Mouse (Mus musculus): ENCODE measurements around the gene Zfp772. TPM values are rescaled to one million over a fixed set of nuclear protein-coding genes. Genes with fewer than 3 reads are reported as not detected.

Zfp772 gene
- 1 to 10 TPM in 1 of 2 experiments, under 1 TPM in 1; 0.28 to 1.7 TPM for polyA plus RNA-seq (2012; fragmentation: generic; extraction: Trizol)

DNA sequence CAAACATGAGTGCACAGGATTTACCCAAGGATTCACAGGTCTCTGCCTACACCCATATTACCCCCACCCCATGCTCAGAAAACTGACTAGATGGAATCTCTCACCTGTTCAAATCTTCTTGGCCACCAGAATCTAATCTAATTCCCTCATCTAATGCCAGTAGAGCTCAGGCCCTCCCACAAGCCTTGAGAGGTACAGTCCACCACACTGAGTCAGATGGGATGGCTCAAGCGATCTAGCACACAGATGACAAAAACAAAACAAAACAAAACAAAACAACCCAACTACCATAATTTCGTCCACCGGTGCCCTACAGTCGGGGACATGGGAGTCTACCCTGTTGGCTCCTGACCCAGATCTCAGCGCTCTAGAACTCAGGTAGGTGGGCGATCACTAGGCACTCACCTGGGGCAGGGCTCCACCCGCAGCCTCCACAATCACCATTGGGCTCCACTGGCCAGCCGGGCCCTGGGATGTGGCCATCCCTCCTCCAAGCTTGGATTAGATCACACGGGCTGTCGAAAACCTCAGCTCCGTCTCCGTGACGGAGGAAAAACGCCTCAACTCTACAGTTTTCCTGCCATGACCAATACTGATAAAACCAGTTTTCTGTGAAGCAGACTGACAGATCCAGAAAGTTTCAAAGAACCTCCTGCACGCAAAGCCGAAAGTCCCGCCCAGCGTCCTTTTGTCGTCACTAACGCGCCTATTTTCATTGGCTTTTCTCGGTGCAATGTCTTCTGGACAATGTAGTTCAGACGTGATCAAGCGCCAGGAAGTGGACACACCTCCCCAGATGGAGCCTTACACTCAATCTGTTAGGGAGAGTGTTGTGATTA lies at the start of gene Zfp772:
Gene Zfp772 (minus strand): TSS at position 686 of the 839 bp plus-strand sequence.

DNA sequence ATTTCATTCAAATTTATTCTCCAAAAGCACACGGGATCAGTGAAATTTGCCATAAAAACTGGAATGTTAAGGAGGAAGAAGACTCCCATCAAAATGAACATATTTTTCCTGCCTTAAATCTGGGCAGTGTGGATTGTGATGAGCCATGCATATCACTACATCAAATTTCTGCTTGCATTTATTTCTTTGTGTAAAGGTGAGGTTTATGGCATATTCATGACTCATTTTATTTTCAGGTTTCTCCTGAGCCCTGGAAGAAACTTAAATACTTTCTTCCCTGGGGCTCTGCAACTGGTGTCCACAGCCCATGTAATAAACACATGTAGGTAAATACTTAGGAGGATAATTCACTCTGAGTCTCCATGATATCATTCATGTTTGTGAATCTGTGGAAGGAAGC lies 37.4 kb upstream of the Zfp772 start, which contains the start of gene Vmn2r29:
Gene Vmn2r29 (minus strand): TSS at position 101 of the 400 bp plus-strand sequence.

DNA sequence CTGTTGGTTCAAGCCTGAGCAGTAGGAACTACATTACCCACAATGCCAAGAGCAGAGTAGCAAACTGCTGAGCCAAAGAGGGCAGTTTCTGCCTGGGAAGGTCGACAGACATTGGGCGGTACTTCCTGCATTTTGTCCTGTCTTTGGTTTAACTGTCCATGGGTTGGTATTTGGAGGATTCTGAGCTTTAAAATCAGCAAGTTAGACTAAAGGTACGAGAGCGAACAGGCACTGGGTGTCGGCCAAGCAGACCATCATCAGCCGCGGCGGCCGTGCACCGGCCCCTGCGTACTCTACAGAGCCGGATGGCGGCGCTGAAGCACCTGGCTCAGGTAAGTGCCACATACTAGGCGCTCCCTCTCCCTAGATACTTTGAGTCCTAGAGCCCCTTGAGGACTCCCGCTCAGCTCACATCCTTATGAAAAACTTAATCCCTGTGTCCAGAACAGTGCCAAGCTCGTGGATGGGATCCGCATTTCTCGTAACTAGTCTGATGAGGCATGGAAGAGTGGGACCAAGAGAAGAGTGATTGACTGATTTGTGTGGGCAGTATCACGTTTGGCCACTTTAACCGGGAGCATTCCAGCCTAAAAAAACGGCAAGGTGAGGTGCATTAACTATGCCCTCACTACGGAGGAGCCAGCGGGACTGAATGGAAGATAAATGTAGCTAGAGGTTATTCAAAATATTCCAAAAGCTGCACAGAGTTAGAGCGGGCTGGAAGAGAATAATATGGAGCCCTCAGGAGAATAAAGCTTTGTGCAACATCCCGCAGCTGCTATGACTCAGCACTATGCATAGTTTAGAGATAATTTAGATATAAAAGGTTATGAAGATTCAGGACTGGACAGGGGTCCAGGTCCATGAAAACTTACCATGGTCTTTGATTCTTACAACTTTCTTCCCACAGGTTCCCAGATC lies 38.3 kb downstream of the Zfp772 start, which contains the start of gene Zfp418:
Gene Zfp418 (plus strand): TSS at position 104 of the 921 bp plus-strand sequence.

Other genes with a start within 250 kb of the Zfp772 start
- not detected for gene Aurkc, start 214.7 kb downstream of the Zfp772 start, polyA plus RNA-seq (2012; fragmentation: generic; extraction: Trizol)
- gene Zfp954, start 88.5 kb downstream of the Zfp772 start, polyA plus RNA-seq (2012; fragmentation: generic; extraction: Trizol): 1 to 10 TPM; 4.8 to 10.0 TPM
- gene Zfp773, start 73.2 kb downstream of the Zfp772 start, polyA plus RNA-seq (2012; fragmentation: generic; extraction: Trizol): under 1 TPM in 1 of 2 experiments, not detected in 1; 0.35 TPM
- under 1 TPM; 0.05 to 0.86 TPM for gene Zfp418, start 38.7 kb downstream of the Zfp772 start, polyA plus RNA-seq (2012; fragmentation: generic; extraction: Trizol)
- not detected for gene Vmn2r29, start 37.3 kb upstream of the Zfp772 start, polyA plus RNA-seq (2012; fragmentation: generic; extraction: Trizol)
- gene Gm45844, start 68.3 kb upstream of the Zfp772 start, polyA plus RNA-seq (2012; fragmentation: generic; extraction: Trizol): under 1 TPM; 0.07 to 0.34 TPM
- gene Clcn4, start 90.9 kb upstream of the Zfp772 start, polyA plus RNA-seq (2012; fragmentation: generic; extraction: Trizol): 10 to 100 TPM in 1 of 2 experiments, 1 to 10 TPM in 1; 1.8 to 12.5 TPM
- not detected for gene Vmn2r30, start 127.6 kb upstream of the Zfp772 start, polyA plus RNA-seq (2012; fragmentation: generic; extraction: Trizol)
- not detected for gene Gm45783, start 164.6 kb upstream of the Zfp772 start, polyA plus RNA-seq (2012; fragmentation: generic; extraction: Trizol)
- gene Vmn2r31, start 189.7 kb upstream of the Zfp772 start, polyA plus RNA-seq (2012; fragmentation: generic; extraction: Trizol): not detected

Data from C3H10T1/2 (cell line).